Mouse (Mus musculus) brain, embryonic 14.5 days (tissue): Measurements from ENCODE around the gene Adar. TPM values are rescaled to one million over a fixed set of nuclear protein-coding genes. Genes with fewer than 3 reads are reported as not detected.

Source experiments
- DNase-seq: peaks from one replicate; pipeline ENCODE4 v3.0.0-alpha.2; 2011; ENCODE audit warnings: low read depth
- CTCF ChIP-seq: fragments of 200-500 bp; IDR thresholded peaks from 2 replicates; pipeline ENCODE4 v1.5.1; 2012; ENCODE audit warnings: inconsistent platforms, mild to moderate bottlenecking, moderate library complexity, borderline replicate concordance; ENCODE audit not compliant: insufficient read depth, insufficient read length; ENCODE audit errors: extremely low read depth
- POLR2A ChIP-seq: fragments of 200-500 bp; IDR thresholded peaks from 2 replicates; pipeline ENCODE4 v1.6.1; 2012; ENCODE audit warnings: mild to moderate bottlenecking, inconsistent platforms, borderline replicate concordance; ENCODE audit not compliant: poor library complexity, insufficient read depth, insufficient read length, severe bottlenecking; ENCODE audit errors: extremely low read depth
- polyA plus RNA-seq: library from polyadenylated mRNA; depleted of rRNA; stranded (reverse); fragments of >200 nt; gene quantifications from 2 replicates; pipeline ENCODE4 v1.2.3, GENCODE M21; 2012

The Adar gene
- polyA plus RNA-seq, 1 experiment = 78.2 TPM

- DNase-seq = peak; percentile 19
- no peak for TF ChIP-seq POLR2A
- TF ChIP-seq CTCF = no peak
These were observed 14.4 kb upstream of the Adar start for GRCm38 (mm10) chr3:89700461-89700860.

GRCm38 (mm10) chr3:89703596-89703995, 11.2 kb upstream of the Adar start:
- TF ChIP-seq CTCF = no peak
- no peak for TF ChIP-seq POLR2A
- no peak for DNase-seq

DNA sequence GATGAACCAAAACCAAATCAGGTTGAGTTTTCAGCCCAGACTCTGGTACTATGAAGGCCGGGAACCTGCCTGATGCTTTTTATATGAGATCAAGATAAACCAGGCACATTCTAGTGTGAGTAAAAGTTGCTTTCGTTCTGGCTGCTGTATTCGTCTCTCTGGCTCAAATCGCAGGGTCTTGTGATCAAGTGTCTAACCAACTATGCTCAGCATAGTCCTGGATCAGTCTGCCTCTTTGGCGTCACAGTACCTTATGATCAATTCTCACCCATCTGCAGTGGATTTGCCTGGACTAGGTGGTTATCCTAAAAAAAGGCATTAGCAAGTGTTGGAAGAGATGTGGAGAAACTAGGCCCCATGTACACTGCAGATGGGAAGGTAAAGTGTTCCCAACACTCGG, 10.8 kb upstream of the Adar start:
- DNase-seq = no peak

DNA sequence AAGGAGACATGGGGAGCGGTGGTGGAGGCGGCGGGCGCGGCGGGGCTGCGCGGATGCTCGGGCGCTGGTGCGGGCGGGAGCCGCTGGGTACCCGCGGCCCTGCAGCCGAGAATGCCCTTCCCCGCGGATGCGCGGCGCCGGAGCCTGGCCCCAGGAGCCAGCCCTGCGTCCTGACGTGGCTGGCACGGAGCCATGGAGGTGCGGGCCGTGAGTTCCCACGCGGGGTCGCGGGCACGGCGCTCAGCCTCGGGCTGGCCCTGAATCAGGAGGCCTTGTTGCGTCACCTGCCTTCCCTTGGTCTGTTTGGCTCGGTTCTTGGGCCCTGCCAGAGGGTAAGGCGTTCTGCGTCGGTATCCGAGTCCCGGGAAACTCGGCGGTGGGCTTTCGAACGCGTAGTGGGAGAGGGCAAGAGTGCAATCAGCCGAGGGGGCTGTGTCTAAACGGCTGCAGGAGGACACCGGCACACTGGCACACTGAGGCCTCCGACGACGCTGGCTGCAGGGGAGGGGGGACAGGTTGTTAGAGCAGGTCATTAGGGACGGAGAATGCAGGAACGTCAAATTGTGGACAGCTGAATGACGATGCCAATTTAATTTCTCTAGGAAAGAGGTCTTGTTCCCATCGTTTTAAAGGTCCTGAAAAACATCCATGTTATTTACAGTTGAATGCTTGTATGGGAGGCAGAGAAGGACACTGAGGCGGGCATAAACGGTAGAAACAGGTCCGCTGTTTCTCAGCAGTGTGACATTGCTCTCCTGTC, 565 bp downstream of the Adar start:
- DNase-seq = peak; percentile 66
- no peak for TF ChIP-seq POLR2A
- no peak for TF ChIP-seq CTCF

More for the DNA sequence above, 10.8 kb upstream of the Adar start:
- TF ChIP-seq POLR2A = no peak
- TF ChIP-seq CTCF = no peak

DNA sequence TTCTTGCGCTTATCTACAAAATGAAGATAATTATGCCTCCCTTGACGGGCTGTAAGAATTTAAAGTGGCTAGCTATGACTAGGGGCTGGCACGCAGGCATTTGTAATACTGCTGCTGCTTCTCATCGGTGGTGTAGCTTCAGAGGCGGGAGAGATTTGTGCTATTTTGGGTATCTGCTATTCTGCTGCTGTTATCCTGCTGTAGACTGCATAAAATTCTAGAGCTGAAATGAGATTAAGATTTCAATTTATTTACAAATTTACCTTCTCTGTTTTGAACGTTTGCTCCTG, 1.1 kb downstream of the Adar start:
- DNase-seq = no peak
- no peak for TF ChIP-seq CTCF
- no peak for TF ChIP-seq POLR2A

- TF ChIP-seq POLR2A (no peak), CTCF (no peak)
- no peak for DNase-seq
These were observed 7.2 kb downstream of the Adar start for GRCm38 (mm10) chr3:89722032-89722431.

DNA sequence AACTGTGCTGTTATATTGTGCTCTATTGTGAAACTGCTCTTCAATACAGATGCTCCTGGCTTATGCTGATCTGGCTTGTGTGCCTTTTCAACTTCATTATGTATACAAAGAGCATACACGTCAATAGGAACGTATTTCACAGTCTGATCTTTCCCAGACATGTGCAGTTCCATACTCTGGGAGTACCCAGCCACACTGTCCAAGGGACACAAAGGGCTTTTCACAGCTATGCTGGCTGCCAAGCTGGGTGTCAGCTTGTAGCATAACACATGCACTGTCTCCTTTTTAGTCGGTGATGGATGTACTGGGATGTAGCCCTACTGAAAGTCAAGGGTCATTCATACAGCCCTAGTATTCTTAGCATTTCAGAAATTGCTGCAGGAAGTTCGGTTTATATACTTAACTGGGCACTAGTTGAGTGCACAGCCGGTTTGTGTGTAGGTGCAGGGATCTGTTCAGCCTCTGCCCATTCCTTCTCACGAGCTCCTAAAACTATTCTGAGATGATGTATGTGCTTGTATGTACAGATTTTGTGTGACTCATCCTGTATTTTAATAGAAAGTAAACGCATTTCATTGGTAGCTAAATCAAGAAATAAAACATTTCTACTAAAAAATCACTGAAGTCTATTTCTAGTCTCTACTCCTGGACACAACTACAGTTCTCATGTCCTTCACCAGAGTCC, 8.7 kb downstream of the Adar start:
- TF ChIP-seq POLR2A (no peak), CTCF (no peak)
- DNase-seq = peak; percentile 54

DNA sequence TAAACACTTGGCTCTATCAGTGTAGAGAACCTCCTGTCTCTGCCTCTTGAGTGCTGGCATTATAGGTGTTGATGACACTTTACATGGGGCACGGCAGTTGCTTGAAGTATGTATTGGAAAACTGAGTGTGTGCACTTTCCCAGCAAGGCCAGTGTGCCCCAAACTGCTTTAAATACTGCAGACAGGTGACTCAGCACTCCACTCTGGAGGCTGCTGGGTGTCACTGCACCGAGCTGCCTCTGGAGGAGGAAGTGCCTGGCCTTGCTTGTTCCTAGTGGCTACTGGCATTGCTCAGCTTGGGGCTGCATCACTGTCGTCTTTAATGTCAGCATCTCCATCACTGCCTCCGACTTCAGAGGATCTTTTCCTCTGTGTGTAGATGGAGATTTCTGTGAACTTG, 12.2 kb downstream of the Adar start:
- DNase-seq = peak; percentile 53
- TF ChIP-seq POLR2A (no peak), CTCF (peak; percentile 68)

DNA sequence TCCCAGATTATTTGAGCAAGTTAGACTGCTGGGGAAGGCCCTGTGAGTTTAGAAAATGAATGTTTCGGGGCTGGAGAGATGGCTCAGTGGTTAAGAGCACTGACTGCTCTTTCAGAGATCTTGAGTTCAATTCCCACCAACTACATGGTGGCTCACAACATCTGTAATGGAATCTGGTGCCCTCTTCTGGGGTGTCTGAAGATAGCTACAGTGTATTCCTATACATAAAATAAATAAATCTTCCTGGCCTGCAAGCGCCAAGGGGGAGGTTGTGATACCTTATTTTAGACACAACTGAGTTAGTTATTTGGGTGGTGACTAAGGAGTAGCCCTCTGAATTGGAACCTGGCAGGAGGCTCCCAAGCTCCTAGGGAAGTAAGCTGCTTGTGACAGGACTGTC, 14.0 kb downstream of the Adar start:
- DNase-seq = no peak
- TF ChIP-seq POLR2A = no peak
- TF ChIP-seq CTCF = no peak

DNA sequence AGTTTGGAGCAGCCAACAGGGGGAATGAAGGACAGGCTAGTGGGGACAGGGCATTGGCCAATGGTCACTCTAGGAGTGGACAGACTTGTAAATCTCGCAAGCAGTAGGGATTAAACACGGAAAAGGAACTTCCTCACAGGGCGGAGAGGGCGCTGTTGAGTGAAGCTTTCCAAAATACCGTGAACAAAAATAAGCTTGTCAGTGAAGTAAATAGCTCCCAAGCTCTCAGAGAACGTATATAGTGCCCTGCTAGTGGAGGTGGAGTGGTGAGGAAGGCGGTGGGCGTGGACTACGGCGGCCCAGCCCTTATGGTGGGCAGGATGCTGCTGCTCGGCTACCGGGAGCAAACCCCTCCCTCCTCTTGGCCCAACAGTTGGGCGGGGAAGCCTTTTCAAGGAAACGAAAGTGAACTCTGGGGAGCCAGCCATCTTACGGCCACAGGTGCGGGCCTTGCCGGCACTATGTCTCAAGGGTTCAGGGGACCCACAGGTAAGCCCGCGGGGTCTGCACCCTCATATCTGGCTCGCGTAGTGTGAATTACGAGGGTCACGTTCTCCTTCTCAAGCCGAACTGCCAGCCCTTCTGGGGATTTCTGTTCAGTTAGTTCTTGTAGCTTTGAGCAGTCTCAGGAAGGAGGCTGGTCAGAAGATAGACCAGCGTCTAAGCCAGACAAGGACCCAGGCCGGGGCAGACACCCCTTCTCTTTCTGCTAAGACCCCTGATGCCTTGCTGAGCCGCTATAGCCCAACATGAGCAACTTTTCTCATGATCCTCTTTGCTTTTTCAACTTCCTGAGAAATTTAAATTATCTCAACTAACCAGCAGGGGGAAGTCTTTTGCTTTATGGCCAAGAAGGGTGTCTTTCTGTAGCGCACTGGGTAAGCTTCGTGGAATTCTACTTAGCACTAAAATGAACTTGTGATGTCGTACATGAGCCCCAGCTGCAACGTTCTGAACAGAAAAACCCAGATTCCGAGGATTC, 15.8 kb downstream of the Adar start:
- TF ChIP-seq CTCF (peak; percentile 30; the same call in 1 of the 2 replicates), POLR2A (no peak)
- DNase-seq = peak; percentile 77

GRCm38 (mm10) chr3:89732091-89732490, 17.3 kb downstream of the Adar start:
- TF ChIP-seq POLR2A (no peak), CTCF (no peak)
- DNase-seq = no peak
